Mouse (Mus musculus) brown adipose tissue, adult 24 weeks (tissue): ENCODE measurements around the gene Vkorc1. TPM values are rescaled to one million over a fixed set of nuclear protein-coding genes. Genes with fewer than 3 reads are reported as not detected.
"Not testable (repeated sequence)": the region's sequence is repeated elsewhere in the genome, so short reads cannot be mapped to it uniquely, and the experiment has no call there.

Source experiments
- H3K27ac ChIP-seq: fragments of 200-500 bp; replicated peaks from 2 replicates; pipeline ENCODE4 v1.5.1; 2012; ENCODE audit warnings: low read depth, mild to moderate bottlenecking, low read length
- H3K4me1 ChIP-seq: fragments of 200-500 bp; 2 replicates; pipeline ENCODE4 v1.6.1; 2012; ENCODE audit warnings: low read length, mixed read lengths; ENCODE audit not compliant: control insufficient read depth, insufficient read depth, insufficient read length
- H3K4me3 ChIP-seq: fragments of 200-500 bp; 2 replicates; pipeline ENCODE4 v1.5.1; 2012; ENCODE audit warnings: low read depth, mild to moderate bottlenecking, low read length, moderate library complexity; ENCODE audit not compliant: insufficient read depth
- polyA plus RNA-seq: library from polyadenylated mRNA; stranded (reverse); fragments of >200 nt; gene quantifications from 2 replicates; pipeline ENCODE4 v1.2.4, GENCODE M21; 2012; ENCODE audit not compliant: missing spikeins, insufficient read depth, insufficient read length

The Vkorc1 gene
- polyA plus RNA-seq: 72.3 and 86.0 TPM in 2 replicates

- H3K4me3 ChIP-seq: peak within 1 kb of the TSS; percentile 65
- 0 out of 2 replicates have a peak, but pooled peaks cover 3% of the 10 kb centered on the region for H3K4me1 ChIP-seq
- 0 out of 2 replicates have a peak within 1 kb of the TSS, but pooled peaks have one; percentile 18 for H3K27ac ChIP-seq
Observed at GRCm38 (mm10) chr7:127895442-127895841, at the start of gene Vkorc1, which contains the start of gene Gm21974. Vkorc1 (minus strand) TSS chr7:127895617. Gm21974 (minus strand) TSS chr7:127895454.

- Histone ChIP-seq H3K27ac (peak overlapping the region; percentile 67), H3K4me1 (peaks cover 4% of the 10 kb centered on the region), H3K4me3 (peak overlapping the region; percentile 55)
Observed at GRCm38 (mm10) chr7:127944614-127945013, 49.2 kb upstream of the Vkorc1 start.

GRCm38 (mm10) chr7:127942097-127942496, 46.7 kb upstream of the Vkorc1 start:
- not testable (repeated sequence) for H3K27ac ChIP-seq, H3K4me3 ChIP-seq, H3K4me1 ChIP-seq

GRCm38 (mm10) chr7:127936216-127936884, 40.9 kb upstream of the Vkorc1 start:
- Histone ChIP-seq H3K4me3 (peak overlapping the region; percentile 69), H3K4me1 (peaks cover 2% of the 10 kb centered on the region; the same call in 1 of the 2 replicates), H3K27ac (no peak overlapping the region)

GRCm38 (mm10) chr7:127935748-127936159, 40.3 kb upstream of the Vkorc1 start:
- H3K27ac ChIP-seq: peak overlapping the region; percentile 14; the same call in 1 of the 2 replicates
- peak overlapping the region; percentile 69 for H3K4me3 ChIP-seq

GRCm38 (mm10) chr7:127935028-127935722, 39.8 kb upstream of the Vkorc1 start:
- H3K4me3 ChIP-seq: peak overlapping the region; percentile 69
- H3K4me1 ChIP-seq: peaks cover 2% of the 10 kb centered on the region; the same call in 1 of the 2 replicates
- peak overlapping the region; percentile 14 for H3K27ac ChIP-seq

More at GRCm38 (mm10) chr7:127935748-127936159, 40.3 kb upstream of the Vkorc1 start:
- peaks cover 2% of the 10 kb centered on the region; the same call in 1 of the 2 replicates for H3K4me1 ChIP-seq

- no peak overlapping the region for H3K27ac ChIP-seq
- peaks cover 2% of the 10 kb centered on the region; the same call in 1 of the 2 replicates for H3K4me1 ChIP-seq
- H3K4me3 ChIP-seq: no peak overlapping the region
Observed at GRCm38 (mm10) chr7:127934075-127934474, 38.7 kb upstream of the Vkorc1 start.

GRCm38 (mm10) chr7:127932273-127933031, 37.0 kb upstream of the Vkorc1 start:
- H3K4me1 ChIP-seq: peaks cover 2% of the 10 kb centered on the region; the same call in 1 of the 2 replicates
- no peak overlapping the region for H3K4me3 ChIP-seq
- no peak overlapping the region for H3K27ac ChIP-seq

GRCm38 (mm10) chr7:127931351-127932135, 36.1 kb upstream of the Vkorc1 start:
- no peak overlapping the region for H3K4me3 ChIP-seq
- peaks cover 1% of the 10 kb centered on the region; the same call in 1 of the 2 replicates for H3K4me1 ChIP-seq
- no peak overlapping the region for H3K27ac ChIP-seq

- no peaks in the 10 kb centered on the region; the same call in 1 of the 2 replicates for H3K4me1 ChIP-seq
- no peak overlapping the region for H3K27ac ChIP-seq
Observed at GRCm38 (mm10) chr7:127930636-127931035, 35.2 kb upstream of the Vkorc1 start.

GRCm38 (mm10) chr7:127929923-127930322, 34.5 kb upstream of the Vkorc1 start, which contains the start of gene Prss8:
Prss8 (minus strand) TSS chr7:127930104.
- H3K4me1 ChIP-seq: no peaks in the 10 kb centered on the region; the same call in 1 of the 2 replicates

More at GRCm38 (mm10) chr7:127930636-127931035, 35.2 kb upstream of the Vkorc1 start:
- H3K4me3 ChIP-seq: no peak overlapping the region

GRCm38 (mm10) chr7:127928596-127928995, 33.2 kb upstream of the Vkorc1 start:
- Histone ChIP-seq H3K4me3 (no peak overlapping the region), H3K4me1 (no peaks in the 10 kb centered on the region), H3K27ac (no peak overlapping the region)

More at GRCm38 (mm10) chr7:127929923-127930322, 34.5 kb upstream of the Vkorc1 start, which contains the start of gene Prss8:
- H3K4me3 ChIP-seq: peak within 1 kb of the TSS; percentile 6; the same call in 1 of the 2 replicates
- no peak within 1 kb of the TSS for H3K27ac ChIP-seq

- Histone ChIP-seq H3K4me1 (no peaks in the 10 kb centered on the region), H3K4me3 (no peak overlapping the region), H3K27ac (no peak overlapping the region)
Observed at GRCm38 (mm10) chr7:127927726-127928125, 32.3 kb upstream of the Vkorc1 start.

- Histone ChIP-seq H3K4me3 (no peak overlapping the region), H3K4me1 (no peaks in the 10 kb centered on the region), H3K27ac (no peak overlapping the region)
Observed at GRCm38 (mm10) chr7:127926846-127927245, 31.4 kb upstream of the Vkorc1 start.
